Mouse (Mus musculus): ENCODE measurements around the gene Phc2. TPM values are rescaled to one million over a fixed set of nuclear protein-coding genes. Genes with fewer than 3 reads are reported as not detected.

Phc2 gene
- polyA plus RNA-seq, 1 experiment from 2014 or later = 14.6 TPM

DNA sequence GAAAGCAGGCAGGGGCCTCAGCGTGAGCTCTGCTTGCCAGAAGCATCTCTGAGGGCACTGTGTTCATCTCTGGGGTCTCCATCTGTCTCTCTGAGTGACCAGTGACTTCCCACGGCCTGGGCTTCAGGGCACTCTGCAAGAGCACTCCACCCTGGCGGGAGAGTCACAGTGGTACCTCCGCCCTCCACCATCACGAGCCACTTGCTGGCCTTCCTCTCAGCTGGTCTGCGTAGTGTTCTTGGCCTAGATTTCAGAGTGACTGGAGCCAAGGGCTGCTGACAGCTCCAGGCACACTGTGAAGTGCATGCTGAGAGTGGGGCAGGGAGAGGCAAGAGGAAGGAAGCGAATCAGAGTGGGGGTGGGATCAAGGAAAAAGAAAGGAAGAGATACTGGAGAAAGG is 69.6 kb downstream of the Phc2 start:
- Histone ChIP-seq H3K4me1 (ENCODE audit: insufficient read depth) (peaks cover 22% of the 10 kb centered on the region), H3K4me3 (ENCODE audit: low read depth, low read length) (no peak overlapping the region), H3K4me2 (ENCODE audit: low read depth, low read length) (no peak overlapping the region), H3K27ac (ENCODE audit: low read depth) (no peak overlapping the region), H3K9me3 (ENCODE audit: low read length) (no peaks in the 10 kb centered on the region), H3K36me3 (replicated peaks; ENCODE audit: insufficient read depth, low read length) (no peaks in the 10 kb centered on the region), H3K9ac (replicated peaks) (no peak overlapping the region), H3K27me3 (ENCODE audit: insufficient read depth, low read length) (no peaks in the 10 kb centered on the region)
- DNase-seq = no peak
- WGBS (ENCODE audit: insufficient replicate concordance) = 75% methylated on average over 7 of the region's 7 CpGs
- no peak for ATAC-seq
- TF ChIP-seq CTCF (IDR thresholded peaks at IDR 0.05; ENCODE audit: low read depth) = no peak
- TF ChIP-seq EP300 (IDR thresholded peaks at IDR 0.05; ENCODE audit: low read depth) = no peak

DNA sequence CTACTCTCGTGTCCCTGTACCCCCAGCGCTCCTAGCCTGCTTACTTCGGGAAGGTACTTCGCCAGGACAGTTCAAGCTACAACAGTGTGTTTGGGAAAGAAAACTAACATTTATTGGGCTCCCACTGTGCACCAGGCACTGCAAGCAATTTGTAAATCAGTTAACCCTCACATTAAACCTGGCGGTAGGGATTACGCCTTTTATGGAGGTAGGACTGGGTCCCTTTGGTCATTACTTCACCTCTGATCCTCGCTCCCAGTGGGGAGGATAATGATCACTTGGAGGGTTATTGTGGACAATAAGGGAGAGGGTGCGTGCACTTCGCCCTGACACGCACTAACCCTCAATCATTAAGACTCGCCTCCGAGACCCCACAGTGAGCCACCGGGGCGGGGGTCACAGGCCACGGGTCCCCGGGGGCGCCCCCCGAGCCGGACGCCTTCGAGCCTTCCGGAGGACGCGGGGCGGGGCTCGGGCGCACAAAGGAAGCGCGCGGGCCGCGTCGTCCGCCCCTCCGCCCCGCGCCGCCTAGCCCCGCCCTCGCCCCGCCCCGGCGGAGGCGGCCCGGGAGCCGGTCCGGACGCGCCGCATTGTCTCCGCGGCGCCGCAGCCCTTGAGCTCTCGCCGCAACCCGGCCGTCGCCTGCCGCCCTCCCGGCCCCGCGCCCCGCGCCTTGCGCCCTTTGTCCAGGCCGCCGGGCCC is 72.7 kb downstream of the Phc2 start:
- peak; percentile 94 for ATAC-seq

DNA sequence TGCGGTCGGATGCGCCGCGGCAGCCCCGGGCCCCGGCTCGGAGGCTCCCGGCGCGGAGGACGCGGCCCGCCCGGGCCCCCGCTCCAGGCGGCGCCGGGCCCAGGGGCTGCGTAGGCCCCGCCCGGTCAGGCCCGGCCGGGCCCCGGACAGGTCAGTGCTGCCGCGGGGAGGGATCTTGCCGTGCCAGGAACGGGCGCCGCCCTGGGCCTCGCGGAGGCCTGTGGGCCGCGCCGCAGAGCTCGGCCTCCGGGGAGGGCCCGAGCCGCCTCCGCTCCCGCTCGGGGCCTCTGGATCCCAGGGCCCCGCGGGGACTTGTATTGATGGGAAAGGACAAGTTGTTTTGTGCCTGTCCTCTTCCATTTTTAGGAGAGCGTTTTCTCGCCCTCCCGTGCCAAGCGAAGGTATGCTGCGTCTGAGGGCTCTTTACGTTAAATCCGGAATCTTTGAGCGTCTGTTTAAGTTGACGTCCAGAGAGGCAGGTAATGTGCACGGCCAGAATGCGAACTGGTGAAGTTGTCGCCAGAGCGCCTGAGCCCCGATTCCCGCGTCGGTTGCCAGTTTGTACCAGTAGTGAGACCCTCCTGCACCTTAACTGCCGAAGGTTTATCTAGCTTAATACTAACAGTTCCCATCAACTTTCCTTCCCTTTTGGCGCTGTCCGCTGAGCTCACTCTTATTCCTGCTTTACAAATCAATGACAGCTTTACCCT is 73.4 kb downstream of the Phc2 start:
- Histone ChIP-seq H3K4me1 (ENCODE audit: insufficient read depth) (peaks cover 29% of the 10 kb centered on the region), H3K4me2 (ENCODE audit: low read depth, low read length) (peak overlapping the region; percentile 72), H3K9ac (replicated peaks) (peak overlapping the region; percentile 92), H3K9me3 (ENCODE audit: low read length) (no peaks in the 10 kb centered on the region), H3K27ac (ENCODE audit: low read depth) (peak overlapping the region; percentile 93), H3K36me3 (replicated peaks; ENCODE audit: insufficient read depth, low read length) (no peaks in the 10 kb centered on the region; the same call in 1 of the 2 replicates), H3K27me3 (ENCODE audit: insufficient read depth, low read length) (no peaks in the 10 kb centered on the region), H3K4me3 (ENCODE audit: low read depth, low read length) (peak overlapping the region; percentile 75)
- DNase-seq (peak; percentile 74), ATAC-seq (peak; percentile 91)
- TF ChIP-seq EP300 (IDR thresholded peaks at IDR 0.05; ENCODE audit: low read depth) (no peak), CTCF (IDR thresholded peaks at IDR 0.05; ENCODE audit: low read depth) (no peak)
- WGBS (ENCODE audit: insufficient replicate concordance) = 0% methylated on average over 49 of the region's 65 CpGs

More for the DNA sequence above, 72.7 kb downstream of the Phc2 start:
- Histone ChIP-seq H3K36me3 (replicated peaks; ENCODE audit: insufficient read depth, low read length) (no peaks in the 10 kb centered on the region; the same call in 1 of the 2 replicates), H3K4me3 (ENCODE audit: low read depth, low read length) (peak overlapping the region; percentile 75), H3K27me3 (ENCODE audit: insufficient read depth, low read length) (no peaks in the 10 kb centered on the region), H3K4me1 (ENCODE audit: insufficient read depth) (peaks cover 25% of the 10 kb centered on the region), H3K27ac (ENCODE audit: low read depth) (peak overlapping the region; percentile 93), H3K4me2 (ENCODE audit: low read depth, low read length) (peak overlapping the region; percentile 72), H3K9ac (replicated peaks) (peak overlapping the region; percentile 92), H3K9me3 (ENCODE audit: low read length) (no peaks in the 10 kb centered on the region)
- TF ChIP-seq CTCF (IDR thresholded peaks at IDR 0.05; ENCODE audit: low read depth) = no peak
- TF ChIP-seq EP300 (IDR thresholded peaks at IDR 0.05; ENCODE audit: low read depth) = no peak
- peak; percentile 87 for DNase-seq
- 5% methylated on average over 36 of the region's 68 CpGs for WGBS (ENCODE audit: insufficient replicate concordance)

DNA sequence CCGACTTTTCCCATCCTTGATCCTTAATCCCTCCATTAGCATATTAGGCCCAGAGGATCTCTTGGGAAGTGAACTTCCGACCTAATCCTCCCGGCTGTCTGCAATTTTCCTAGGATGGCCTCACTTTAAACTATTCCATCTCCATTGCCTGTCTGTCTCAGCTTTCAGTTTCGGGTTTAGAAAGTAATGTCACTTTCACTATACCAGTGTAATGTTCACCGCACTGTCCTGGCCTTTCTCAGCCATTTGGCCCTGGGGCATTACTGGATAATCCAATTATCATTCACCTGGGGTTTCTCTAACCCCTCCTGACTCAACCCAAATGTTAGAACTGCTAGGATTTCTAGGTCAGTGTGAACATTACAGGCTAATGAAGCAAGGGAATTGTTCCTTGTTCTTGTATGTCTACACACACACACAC is 73.9 kb downstream of the Phc2 start:
- H3K36me3 ChIP-seq (replicated peaks; ENCODE audit: insufficient read depth, low read length) = no peaks in the 10 kb centered on the region; the same call in 1 of the 2 replicates
- ATAC-seq = no peak
- H3K4me3 ChIP-seq (ENCODE audit: low read depth, low read length) = peak overlapping the region; percentile 75
- H3K27ac ChIP-seq (ENCODE audit: low read depth) = peak overlapping the region; percentile 93
- WGBS (ENCODE audit: insufficient replicate concordance) = 3% methylated on average over 5 of the region's 5 CpGs
- H3K27me3 ChIP-seq (ENCODE audit: insufficient read depth, low read length) = no peaks in the 10 kb centered on the region
- H3K9me3 ChIP-seq (ENCODE audit: low read length) = no peaks in the 10 kb centered on the region
- peak overlapping the region; percentile 92 for H3K9ac ChIP-seq (replicated peaks)
- TF ChIP-seq EP300 (IDR thresholded peaks at IDR 0.05; ENCODE audit: low read depth) (no peak), CTCF (IDR thresholded peaks at IDR 0.05; ENCODE audit: low read depth) (no peak)
- no peak for DNase-seq
- H3K4me1 ChIP-seq (ENCODE audit: insufficient read depth) = peaks cover 34% of the 10 kb centered on the region
- H3K4me2 ChIP-seq (ENCODE audit: low read depth, low read length) = peak overlapping the region; percentile 72

DNA sequence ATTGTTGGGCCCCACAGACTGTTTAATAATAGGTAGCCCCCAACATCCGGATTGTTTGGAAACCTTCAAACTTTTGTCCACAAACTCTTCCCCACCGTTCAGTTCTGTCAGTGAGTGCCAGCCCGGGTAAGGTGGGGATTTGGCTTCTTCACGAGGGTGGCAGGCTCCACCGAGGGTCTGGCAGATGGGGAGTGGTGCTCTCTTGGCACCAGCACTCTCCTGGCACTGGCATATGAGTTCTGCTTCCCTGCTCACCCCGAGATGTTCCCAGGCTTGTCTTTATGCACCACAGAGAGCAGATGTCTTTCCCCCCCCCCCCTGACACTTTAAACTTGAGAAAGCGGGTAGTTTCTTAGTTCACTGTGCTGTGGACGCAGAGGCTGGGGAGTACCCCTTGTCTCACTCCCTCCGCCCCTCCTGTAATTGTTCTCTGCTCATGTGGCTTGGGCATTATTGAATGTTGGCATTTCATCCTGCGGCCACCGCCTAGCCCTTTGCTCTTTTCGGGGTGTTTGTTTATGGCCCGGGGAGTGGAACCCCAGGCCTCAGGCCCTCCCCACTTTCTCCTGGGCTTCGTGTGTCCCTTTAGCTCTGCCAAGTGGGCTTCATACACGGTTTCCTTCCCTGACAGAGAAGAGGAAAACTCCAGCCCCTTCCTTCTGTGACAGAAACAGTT is 74.7 kb downstream of the Phc2 start:
- no peaks in the 10 kb centered on the region for H3K9me3 ChIP-seq (ENCODE audit: low read length)
- H3K4me3 ChIP-seq (ENCODE audit: low read depth, low read length) = peak overlapping the region; percentile 75
- TF ChIP-seq CTCF (IDR thresholded peaks at IDR 0.05; ENCODE audit: low read depth) (no peak), EP300 (IDR thresholded peaks at IDR 0.05; ENCODE audit: low read depth) (no peak)
- peak overlapping the region; percentile 87 for H3K27ac ChIP-seq (ENCODE audit: low read depth)
- H3K27me3 ChIP-seq (ENCODE audit: insufficient read depth, low read length) = no peaks in the 10 kb centered on the region
- H3K4me1 ChIP-seq (ENCODE audit: insufficient read depth) = peaks cover 42% of the 10 kb centered on the region
- ATAC-seq = no peak
- no peaks in the 10 kb centered on the region; the same call in 1 of the 2 replicates for H3K36me3 ChIP-seq (replicated peaks; ENCODE audit: insufficient read depth, low read length)
- H3K4me2 ChIP-seq (ENCODE audit: low read depth, low read length) = peak overlapping the region; percentile 72
- no peak for DNase-seq
- WGBS (ENCODE audit: insufficient replicate concordance) = 24% methylated on average over 15 of the region's 15 CpGs
- peak overlapping the region; percentile 92 for H3K9ac ChIP-seq (replicated peaks)

DNA sequence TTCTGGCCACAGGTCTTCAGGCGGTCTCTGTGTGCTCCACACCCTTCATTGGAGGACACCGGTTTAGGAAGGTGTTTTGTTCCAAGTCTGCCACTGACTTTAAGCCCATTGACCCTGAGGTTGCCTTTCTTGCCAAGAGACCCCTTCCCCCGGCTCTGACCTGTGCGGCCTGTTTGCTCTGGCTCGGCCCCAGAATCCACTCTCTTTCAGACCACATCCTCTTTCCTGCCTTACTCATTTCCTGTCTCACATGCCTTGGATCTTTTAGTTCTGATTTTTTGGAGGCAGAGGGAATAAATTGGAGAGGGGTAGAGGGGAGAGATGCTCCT is 75.2 kb downstream of the Phc2 start:
- Histone ChIP-seq H3K27ac (ENCODE audit: low read depth) (peak overlapping the region; percentile 87), H3K4me1 (ENCODE audit: insufficient read depth) (peaks cover 46% of the 10 kb centered on the region), H3K27me3 (ENCODE audit: insufficient read depth, low read length) (no peaks in the 10 kb centered on the region), H3K36me3 (replicated peaks; ENCODE audit: insufficient read depth, low read length) (no peaks in the 10 kb centered on the region; the same call in 1 of the 2 replicates), H3K4me2 (ENCODE audit: low read depth, low read length) (peak overlapping the region; percentile 72), H3K9ac (replicated peaks) (peak overlapping the region; percentile 47; the same call in 1 of the 2 replicates), H3K9me3 (ENCODE audit: low read length) (no peaks in the 10 kb centered on the region), H3K4me3 (ENCODE audit: low read depth, low read length) (peak overlapping the region; percentile 75)
- ATAC-seq (peak; percentile 6; the same call in 1 of the 2 replicates), DNase-seq (peak; percentile 61)
- TF ChIP-seq EP300 (IDR thresholded peaks at IDR 0.05; ENCODE audit: low read depth) (no peak), CTCF (IDR thresholded peaks at IDR 0.05; ENCODE audit: low read depth) (no peak)
- WGBS (ENCODE audit: insufficient replicate concordance) = 16% methylated on average over 5 of the region's 5 CpGs
